Mouse (Mus musculus): ENCODE data around the gene Cd44. TPM values are rescaled to one million over a fixed set of nuclear protein-coding genes. Genes with fewer than 3 reads are reported as not detected.

Gene Cd44
- total RNA-seq, 2 experiments from 2014 or later: 10.8 to 13.1 TPM

DNA sequence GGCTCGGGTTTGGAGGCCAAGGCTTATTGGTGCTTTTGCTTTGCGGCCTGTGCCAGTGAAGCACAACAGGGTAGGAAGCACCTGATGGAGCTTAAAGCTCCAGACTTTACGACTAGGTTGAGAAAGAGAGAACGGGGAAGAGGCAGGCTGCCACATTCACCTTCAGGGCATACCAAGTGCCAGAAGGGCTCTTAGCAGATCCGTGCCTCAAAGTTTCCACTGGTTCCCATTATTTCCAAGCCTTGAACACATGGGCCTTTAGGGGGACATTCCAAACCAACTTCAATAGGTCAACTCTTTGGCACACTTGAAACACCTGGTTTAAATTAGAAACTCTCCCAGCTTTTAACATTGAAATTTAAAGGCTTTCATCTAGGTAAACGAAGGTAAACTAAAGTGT lies 108.7 kb downstream of the Cd44 start:
- no peak for DNase-seq (ENCODE audit: extremely low spot score in 1 of 2, low spot score in 2 of 2)
- intact Hi-C loops (cut with DNase I): no loop called here

DNA sequence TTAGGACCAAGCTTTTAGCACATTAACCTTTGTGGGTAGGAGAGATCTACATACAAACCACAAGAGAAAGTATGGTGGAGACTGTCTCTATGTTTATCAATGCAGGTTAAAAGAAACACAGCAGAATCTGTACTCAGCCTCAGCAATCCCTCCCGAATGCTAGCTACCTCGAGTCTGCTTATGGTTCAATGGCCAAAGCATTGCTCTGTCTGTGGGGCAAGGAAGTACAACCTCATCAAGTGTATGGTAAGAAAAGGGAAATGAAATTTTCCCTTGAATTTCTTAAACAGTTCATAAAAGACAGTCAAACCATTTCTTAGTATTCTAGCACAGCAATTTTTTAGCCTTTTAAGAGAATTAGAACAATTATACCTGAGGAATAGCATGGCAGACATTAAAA lies 109.8 kb downstream of the Cd44 start:
- intact Hi-C loops (cut with DNase I): no loop called here

DNA sequence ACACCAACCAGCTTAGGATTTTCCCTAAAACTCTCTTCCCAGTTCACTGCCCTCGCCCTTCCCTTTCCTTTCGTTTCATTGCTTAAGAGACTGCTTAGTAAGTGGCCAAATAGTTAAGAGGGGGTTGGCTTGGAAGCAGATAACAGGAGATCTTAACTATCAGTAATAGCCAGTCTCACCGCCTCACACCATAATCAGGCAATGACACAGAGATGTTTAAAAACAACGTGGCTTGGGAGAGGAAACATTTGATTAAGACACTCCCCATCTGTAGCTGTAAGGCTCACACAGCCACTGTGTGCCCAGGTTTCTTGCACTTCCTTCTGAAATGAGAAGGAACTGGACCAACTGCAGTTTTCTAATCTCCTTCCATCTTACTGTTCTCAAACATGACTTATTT lies 115.8 kb downstream of the Cd44 start:
- DNase-seq (ENCODE audit: extremely low spot score in 1 of 2, low spot score in 2 of 2): no peak
- intact Hi-C loops (cut with DNase I): no loop called here

More for the DNA sequence above, 109.8 kb downstream of the Cd44 start:
- no peak for DNase-seq (ENCODE audit: extremely low spot score in 1 of 2, low spot score in 2 of 2)

DNA sequence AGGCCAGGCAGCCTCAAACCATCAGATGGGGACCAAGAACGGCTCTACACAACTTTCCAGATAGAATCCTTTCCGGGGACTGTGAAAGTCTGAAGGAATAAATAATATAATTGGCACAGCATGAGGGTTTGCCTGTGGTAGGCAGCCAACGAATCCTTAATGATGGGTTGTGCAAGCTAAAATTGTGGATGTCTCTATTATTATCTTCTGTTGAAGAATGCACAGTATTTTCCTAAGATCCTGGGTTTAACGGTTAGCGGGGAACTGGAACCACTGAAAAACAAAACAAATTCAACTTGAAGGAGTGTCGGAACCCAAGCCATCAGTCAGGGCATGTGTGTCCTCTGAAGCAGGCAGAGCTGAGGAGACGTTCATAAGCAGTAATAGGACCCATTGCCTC lies 118.7 kb downstream of the Cd44 start:
- DNase-seq (ENCODE audit: extremely low spot score in 1 of 2, low spot score in 2 of 2): no peak
- intact Hi-C loops (cut with DNase I): no loop called here

DNA sequence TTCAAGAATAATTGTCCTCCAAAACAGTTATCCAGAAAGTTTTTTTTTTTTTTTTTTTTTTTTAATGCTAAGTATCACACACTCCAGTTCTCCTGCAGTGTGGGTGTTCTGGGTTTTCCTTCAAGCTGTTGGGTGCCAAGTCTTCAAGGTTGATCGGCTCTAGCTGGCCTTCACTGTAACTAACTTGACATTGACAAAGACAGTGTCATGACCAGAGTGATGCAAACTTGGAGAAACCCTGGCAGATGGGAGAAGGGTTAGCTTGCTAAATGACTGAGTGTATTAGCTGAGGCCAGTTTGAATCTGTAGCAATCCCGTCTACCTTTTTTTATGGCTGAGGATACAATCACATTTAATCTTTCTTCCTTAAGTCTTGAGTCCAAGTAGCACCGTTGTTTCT lies 123.3 kb downstream of the Cd44 start:
- intact Hi-C loops (cut with DNase I): no loop called here
- DNase-seq (ENCODE audit: extremely low spot score in 1 of 2, low spot score in 2 of 2): no peak

DNA sequence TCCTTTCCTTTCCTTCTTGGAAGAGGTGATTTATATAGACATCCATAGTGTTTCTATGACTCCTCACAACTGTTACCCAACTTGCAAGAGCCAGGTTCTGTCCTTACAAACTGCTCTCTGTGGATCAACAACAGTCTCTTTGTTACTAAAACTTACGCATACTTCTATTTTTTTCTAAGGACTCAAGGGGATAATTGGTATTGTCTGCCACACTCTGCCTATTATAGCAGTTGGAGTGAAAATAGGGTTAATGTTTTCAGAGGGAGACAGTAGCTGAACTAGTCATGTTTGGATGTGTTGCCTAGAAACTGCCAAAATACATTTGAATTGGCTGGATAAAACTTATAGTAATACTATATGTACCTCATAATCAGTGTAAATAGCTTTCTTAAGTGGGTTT lies 125.9 kb downstream of the Cd44 start:
- no peak for DNase-seq (ENCODE audit: extremely low spot score in 1 of 2, low spot score in 2 of 2)
- intact Hi-C loops (cut with DNase I): no loop called here

DNA sequence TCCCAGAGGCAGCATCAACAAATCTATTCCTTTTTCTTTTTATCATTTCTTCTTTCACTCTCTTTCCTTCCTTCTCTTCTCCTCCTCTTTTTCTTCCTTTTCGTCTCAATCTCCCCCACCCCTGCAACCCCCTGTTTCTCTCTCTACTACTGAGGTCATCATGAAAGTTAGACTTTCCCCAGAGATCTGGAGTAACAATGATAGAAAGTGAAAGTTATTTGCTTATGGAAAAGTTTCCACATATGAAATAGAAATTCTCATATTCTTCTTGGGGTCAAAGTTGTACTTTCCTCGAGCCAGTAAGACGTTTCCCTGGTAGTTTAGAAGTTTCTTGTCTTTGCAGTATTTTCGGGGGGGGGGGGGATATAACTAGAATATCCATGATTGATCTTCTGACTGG lies 126.8 kb downstream of the Cd44 start:
- no peak for DNase-seq (ENCODE audit: extremely low spot score in 1 of 2, low spot score in 2 of 2)
- intact Hi-C loops (cut with DNase I): no loop called here

DNA sequence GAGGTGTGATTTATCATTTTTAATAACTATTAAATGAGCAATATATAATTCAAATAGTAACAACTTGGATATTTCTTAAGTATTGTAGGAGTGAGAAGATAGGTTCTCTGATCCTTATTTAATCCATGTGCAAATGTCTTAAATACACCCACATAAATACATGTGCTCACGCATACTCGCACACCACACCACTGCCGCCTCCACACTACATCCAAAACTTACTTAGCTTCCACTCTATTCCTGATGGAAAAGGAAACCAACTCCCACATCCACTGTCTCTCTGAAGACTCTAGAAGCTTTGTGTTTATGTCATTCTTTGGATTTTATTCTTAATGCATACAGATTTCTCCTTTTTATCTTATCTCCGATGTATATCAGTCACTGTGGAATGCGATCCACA lies 129.2 kb downstream of the Cd44 start:
- intact Hi-C loops (cut with DNase I): no loop called here
- DNase-seq (ENCODE audit: extremely low spot score in 1 of 2, low spot score in 2 of 2): no peak

DNA sequence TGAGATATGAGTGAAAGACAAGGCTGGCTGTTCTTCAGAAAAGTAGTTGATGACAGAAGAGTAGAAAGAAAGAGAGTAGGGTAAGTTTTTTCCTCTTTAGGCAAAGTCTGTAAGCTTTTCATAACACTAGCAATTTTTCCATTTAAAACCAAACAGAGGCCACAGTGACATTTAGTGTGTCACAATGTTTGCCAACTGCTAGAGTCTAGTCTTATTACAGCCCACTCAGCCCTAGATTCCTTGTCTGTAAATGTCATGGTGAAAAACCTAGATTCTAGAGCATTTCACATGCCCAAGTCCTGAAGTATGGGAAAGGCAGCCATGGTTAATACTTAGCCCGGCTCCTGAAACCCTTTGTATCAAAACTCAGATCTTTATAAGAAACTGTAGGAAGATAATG lies 130.2 kb downstream of the Cd44 start:
- DNase-seq (ENCODE audit: extremely low spot score in 1 of 2, low spot score in 2 of 2): no peak
- intact Hi-C loops (cut with DNase I): no loop called here

DNA sequence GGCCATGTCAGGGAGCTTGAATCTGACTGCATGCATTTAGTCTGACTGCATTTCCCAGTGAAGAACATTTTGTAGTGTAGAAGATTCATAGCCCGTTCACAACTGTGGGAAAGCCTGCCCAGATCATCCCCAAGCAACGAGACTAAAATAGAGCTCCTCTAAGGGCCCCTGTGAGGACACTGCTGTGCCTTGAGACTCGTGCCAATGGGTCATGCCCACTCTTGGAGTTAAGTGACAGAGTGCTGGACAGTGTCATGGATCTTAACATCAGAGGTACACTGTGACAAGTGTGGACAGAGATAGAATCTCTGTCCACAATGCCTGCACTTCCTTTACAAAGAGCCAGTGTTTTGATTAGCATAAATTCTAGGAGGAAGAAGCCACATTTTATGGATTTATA lies 133.2 kb downstream of the Cd44 start:
- intact Hi-C loops (cut with DNase I): no loop called here

DNA sequence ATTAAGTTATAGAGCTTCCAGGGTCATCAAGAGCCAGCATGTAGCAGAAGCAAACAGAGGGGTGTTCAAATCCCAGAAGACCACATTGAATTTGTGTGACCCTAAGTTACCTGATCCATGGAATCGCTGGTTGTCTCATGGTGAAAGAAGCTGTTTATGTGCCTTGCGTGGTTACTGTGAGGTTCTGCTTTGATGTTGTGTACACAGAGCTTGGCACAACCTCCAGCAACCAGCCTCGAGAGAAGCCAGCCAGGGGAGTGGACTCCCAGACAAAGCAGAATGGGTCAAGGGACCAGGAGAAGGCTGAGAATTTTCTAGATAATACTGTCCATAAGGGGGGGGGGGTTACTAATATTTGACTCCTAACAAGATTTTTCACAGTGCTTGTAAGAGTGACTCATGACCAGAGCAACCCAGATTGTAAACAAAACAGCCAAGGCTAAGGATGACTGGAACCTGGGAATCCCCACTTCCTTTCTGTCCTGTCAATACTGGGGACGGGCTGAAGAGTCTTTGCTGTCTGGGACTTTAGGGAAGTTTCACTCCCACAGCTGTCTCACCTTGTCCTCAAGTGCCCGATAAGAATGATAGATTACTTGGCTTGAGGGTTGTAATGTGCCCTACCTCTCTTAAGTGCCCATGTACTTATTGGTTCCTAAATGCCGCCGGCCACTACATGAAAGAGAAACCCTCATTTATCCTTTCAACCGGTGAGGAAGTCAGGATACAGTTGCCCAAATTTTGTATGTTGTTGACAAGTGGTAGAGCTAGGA lies 136.7 kb downstream of the Cd44 start:
- DNase-seq (ENCODE audit: extremely low spot score in 1 of 2, low spot score in 2 of 2): no peak

More for the DNA sequence above, 133.2 kb downstream of the Cd44 start:
- no peak for DNase-seq (ENCODE audit: extremely low spot score in 1 of 2, low spot score in 2 of 2)

DNA sequence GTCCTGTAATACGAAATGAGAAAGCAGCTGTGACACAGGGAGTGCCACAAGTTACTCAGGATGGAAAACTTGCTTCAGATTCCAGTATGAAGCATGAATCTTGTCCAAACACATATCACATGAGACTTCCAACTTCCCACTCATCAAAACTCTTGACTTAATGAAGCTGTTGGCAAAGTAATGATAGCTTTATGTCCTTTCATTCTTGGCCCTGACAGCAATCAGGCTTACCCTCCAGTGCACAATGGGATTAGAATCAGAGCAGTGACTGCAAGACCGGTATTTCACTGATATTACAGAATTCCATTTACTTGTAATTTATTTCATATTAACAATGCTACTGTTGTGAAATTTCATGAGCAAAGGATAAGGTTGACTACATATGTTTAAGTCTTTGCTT lies 137.5 kb downstream of the Cd44 start:
- no peak for DNase-seq (ENCODE audit: extremely low spot score in 1 of 2, low spot score in 2 of 2)
- intact Hi-C loops (cut with DNase I): no loop called here

More for the DNA sequence above, 136.7 kb downstream of the Cd44 start:
- intact Hi-C loops (cut with DNase I): no loop called here

DNA sequence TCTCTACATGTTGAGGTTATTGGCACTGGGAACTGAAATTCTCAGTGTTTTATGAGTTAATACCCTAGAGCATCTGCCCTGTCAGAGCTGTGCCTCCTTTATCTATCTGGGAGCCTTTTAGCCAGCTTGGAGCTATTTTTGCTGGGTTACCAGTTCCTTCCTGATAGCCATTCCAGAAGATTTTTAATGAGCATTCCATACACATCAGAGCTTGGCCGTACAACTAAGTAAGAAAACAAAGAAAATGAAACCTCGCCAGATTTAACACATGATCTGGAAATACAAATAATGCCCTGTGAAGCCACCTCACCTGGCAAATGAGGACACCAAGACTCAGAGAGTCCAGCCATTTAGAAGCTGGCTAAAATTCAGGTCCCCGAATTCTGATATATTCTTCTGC lies 138.3 kb downstream of the Cd44 start:
- no peak for DNase-seq (ENCODE audit: extremely low spot score in 1 of 2, low spot score in 2 of 2)

More for the DNA sequence above, 138.3 kb downstream of the Cd44 start:
- intact Hi-C loops (cut with DNase I): no loop called here

Other genes with a start within 250 kb of the Cd44 start
- gene Slc1a2, start 243.0 kb downstream of the Cd44 start, total RNA-seq (2021): 1,000 to 10,000 TPM; 1,314 to 1,339 TPM
- 10 to 100 TPM; 69.4 to 70.6 TPM for gene Pdhx, start 171.8 kb upstream of the Cd44 start, total RNA-seq (2021)
- 10 to 100 TPM; 29.8 to 29.9 TPM for gene Apip, start 172.0 kb upstream of the Cd44 start, total RNA-seq (2021)

All from left cerebral cortex, postnatal 10 days (tissue).